Mouse (Mus musculus) left cerebral cortex, postnatal 14 days (tissue): Measurements from ENCODE around the gene Rsbn1l. TPM values are rescaled to one million over a fixed set of nuclear protein-coding genes. Genes with fewer than 3 reads are reported as not detected.
A peak's percentile ranks its signal among the peaks of the same experiment; 100 is the strongest.

Experiments used
- DNase-seq, 2 experiments: peaks; one replicate each; pipeline ENCODE4 v3.0.0; 2021 to 2022; ENCODE audit warnings: low spot score in 2 of 2, mixed read lengths in 1 of 2
- intact Hi-C: fragments of 180-260 bp; cut with DNase I; formaldehyde crosslinking; loops from one replicate; pipeline ENCODE4 v1.15.1; 2025
- long read RNA-seq, 2 experiments: library from polyadenylated mRNA; stranded (forward); transcript quantifications; one replicate each; pipeline ENCODE4 v2.0.0; 2021
- total RNA-seq, 2 experiments: library from RNA; stranded (reverse); gene quantifications; 2 replicates each; pipeline ENCODE4 v1.2.3; 2021

Rsbn1l gene
- total RNA-seq: 10 to 100 TPM; 13.7 to 14.7 TPM
- long read RNA-seq, experiment 1, full-length matches to known transcripts: 3 of 13 reads
- long read RNA-seq, experiment 1, partial matches to known transcripts: 2 of 13 reads
- long read RNA-seq, experiment 1, other reads (novel, unspliced or antisense): 8 of 13 reads
- long read RNA-seq, experiment 2, full-length matches to known transcripts: 1 of 9 reads
- long read RNA-seq, experiment 2, partial matches to known transcripts: 1 of 9 reads
- long read RNA-seq, experiment 2, other reads (novel, unspliced or antisense): 7 of 9 reads

- intact Hi-C loops: no loop called here
- no peak for DNase-seq
Observed at GRCm38 (mm10) chr5:20956298-20956697, at the start of gene Rsbn1l. TSS of gene Rsbn1l (minus strand) at chr5:20956398.

DNA sequence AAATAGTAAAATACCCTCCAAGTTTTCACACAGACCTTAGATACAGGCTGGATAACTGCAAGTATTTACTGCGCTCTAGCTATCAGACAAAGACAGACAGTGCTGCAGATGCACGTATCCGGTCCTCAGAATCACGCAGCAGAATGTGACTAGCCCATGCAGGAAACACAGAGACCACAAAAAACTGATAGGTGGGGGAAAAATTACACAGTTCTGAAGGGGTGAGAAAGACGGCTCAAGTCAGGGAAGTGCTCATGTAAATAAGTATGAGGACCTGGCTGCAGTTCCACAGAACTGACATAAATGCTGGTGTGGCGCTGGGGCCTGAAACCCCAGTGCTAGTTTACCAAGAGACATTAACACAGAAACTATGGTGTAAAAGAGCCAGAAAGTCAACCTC is 46.5 kb upstream of the Rsbn1l start:
- intact Hi-C loops: no loop called here
- no peak for DNase-seq

DNA sequence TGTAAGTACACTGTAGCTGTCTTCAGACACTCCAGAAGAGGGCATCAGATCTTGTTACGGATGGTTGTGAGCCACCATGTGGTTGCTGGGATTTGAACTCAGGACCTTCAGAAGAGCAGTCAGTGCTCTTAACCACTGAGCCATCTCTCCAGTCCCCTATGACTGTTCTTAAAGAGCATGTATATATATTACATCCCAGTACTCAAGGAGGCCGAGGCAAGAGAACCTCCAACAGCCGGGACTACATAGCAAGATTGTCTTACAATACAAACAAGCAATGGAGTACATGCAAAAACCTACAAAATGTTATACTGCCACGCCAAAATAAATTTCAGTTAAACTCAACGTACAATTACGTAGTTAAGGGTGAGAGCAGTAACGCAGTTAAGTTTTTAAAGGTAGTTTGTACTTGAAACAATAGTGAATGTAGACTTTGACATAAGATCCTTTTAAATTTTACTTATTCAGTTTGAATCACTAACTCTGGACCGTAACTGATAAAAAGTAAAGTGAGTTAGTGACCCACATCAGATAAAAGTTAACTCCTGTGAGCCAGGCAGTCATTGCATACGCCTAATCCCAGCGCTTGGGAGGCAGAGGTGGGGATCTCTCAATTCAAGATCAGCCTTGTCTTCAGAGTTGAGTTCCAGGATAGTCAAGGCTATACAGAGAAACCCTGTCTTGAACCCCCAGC is 45.6 kb upstream of the Rsbn1l start:
- DNase-seq: no peak
- intact Hi-C loops: no loop called here

GRCm38 (mm10) chr5:20998427-20998826 is 42.2 kb upstream of the Rsbn1l start:
- intact Hi-C loops: no loop called here
- DNase-seq: no peak

GRCm38 (mm10) chr5:20997555-20997954 is 41.4 kb upstream of the Rsbn1l start:
- no peak for DNase-seq
- intact Hi-C loops: no loop called here

DNA sequence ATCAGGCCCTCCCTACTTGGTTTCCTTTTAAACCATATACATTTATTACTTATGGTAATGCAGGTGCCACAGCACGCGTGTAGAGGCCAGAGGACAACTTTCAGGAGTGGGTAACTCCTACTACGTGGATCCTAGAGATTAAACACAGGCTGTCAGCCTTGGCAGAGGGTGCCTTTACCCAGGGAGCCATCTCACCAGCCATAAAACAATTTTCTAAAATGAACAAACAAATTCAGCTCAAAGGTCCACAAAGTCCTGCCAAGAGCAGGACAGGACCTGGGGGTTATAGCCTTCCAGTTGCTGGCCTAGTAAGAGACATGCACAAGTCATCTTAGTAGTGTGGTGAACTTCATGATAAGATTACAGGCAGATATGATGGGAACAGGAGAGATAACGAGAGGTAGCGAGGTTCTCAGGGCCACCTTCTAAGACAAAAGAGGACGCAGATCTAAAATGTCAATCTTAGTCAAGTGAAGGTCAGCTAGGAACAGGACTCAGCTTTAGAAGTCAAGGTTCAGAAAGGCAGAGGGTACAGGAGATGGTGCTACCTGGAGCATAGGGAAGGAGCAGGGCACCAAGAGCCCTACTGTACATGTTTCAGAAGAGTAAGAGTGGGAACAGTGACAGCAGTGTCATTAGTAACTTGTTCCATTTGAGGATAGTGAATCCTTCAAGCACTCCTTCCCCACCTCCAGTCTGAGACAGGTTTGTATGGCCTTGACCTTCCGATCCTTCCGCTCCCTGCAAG is 34.0 kb upstream of the Rsbn1l start:
- intact Hi-C loops: no loop called here
- DNase-seq: no peak

DNA sequence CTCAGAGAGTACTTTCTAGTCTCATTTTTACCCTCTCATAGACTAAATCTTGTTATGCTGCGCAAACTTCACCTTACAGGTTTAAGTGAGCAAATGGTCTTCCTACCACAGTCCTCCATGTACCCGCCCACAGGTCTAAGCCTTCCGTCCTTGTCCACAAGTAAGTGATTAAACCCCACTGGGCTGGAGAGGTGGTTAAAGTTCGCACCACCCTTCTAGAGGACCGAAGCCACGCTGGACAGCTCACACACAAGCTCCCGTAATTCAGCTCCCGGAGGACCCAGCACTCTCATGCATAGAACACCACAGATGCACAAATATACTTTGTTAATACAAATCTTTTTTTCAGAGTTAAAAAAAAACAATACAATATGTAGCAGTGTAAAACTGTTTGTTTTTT is 30.1 kb upstream of the Rsbn1l start:
- intact Hi-C loops: no loop called here
- no peak for DNase-seq

DNA sequence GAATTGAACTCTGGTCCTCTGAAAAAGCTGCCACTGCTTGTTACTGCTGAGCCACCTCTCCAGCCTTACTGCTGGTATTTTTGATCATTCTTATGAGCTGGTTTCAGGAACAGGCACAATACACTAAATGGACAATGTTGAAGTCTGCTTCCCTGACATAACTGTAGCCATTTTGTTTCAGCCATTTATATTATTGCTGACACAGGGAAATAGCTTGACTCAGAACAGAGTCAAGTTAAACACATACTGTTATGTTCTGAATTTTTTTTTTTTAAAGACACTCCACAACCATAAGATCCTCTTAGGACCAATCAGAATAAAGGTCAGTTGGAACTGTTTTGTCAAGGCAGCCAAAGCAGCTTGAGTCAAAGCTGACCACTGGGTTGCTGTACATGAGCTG is 27.3 kb upstream of the Rsbn1l start:
- intact Hi-C loops: no loop called here
- DNase-seq: no peak

- intact Hi-C loops: no loop called here
- DNase-seq: no peak
Observed at GRCm38 (mm10) chr5:20974690-20975089, 18.5 kb upstream of the Rsbn1l start.

DNA sequence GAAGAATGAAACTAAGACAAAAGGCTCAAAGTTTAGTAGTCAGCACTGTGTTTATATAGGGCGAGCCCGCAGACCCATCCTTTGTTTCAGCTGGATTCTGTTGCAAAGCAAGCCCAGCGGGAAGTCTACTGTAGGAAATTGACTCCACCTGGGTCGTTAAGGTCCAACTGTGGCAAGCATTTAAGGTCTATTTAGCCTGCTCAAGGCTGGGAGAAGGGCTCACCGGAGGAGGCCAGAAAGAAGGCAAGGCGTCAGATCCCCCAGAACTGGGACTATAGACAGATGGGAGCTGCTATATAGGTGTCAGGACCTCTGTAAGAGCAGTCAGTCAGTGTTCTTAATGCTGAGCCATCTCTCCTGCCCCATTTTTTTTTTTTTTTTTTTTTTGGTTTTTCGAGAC is 17.8 kb upstream of the Rsbn1l start:
- intact Hi-C loops: no loop called here

DNA sequence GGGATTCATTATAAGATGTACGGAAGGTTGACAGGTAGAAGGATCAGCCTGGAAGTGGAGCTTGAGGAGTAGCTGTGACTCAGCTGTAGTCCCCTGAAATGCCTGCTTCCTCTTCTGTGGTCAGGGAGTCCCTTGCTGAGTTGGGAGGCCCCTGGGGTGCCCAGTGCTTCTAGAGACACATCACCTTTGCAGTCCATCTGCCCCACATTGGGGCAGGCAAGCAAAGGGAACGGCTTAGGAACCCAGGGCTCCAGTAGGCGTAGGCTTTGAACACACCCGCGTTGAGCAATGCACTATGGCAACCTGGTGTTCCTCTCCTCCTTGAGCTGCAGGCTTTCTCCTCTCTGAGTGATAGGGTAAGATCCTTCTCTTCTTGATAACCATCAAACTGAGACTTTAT is 16.9 kb upstream of the Rsbn1l start:
- DNase-seq: no peak
- intact Hi-C loops: no loop called here

More for the DNA sequence above, 17.8 kb upstream of the Rsbn1l start:
- no peak for DNase-seq

GRCm38 (mm10) chr5:20968963-20969362 is 12.8 kb upstream of the Rsbn1l start:
- DNase-seq: peak in 1 of 2 experiments; percentile 34
- intact Hi-C loops: loop anchor here (5.0 kb wide), 1 partner anchor 57 kb away; no protein-coding TSS in a partner anchor

- intact Hi-C loops: loop anchor here (5.0 kb wide), 1 partner anchor 56 kb away; no protein-coding TSS in a partner anchor
Observed at GRCm38 (mm10) chr5:20968493-20968892, 12.3 kb upstream of the Rsbn1l start.

DNA sequence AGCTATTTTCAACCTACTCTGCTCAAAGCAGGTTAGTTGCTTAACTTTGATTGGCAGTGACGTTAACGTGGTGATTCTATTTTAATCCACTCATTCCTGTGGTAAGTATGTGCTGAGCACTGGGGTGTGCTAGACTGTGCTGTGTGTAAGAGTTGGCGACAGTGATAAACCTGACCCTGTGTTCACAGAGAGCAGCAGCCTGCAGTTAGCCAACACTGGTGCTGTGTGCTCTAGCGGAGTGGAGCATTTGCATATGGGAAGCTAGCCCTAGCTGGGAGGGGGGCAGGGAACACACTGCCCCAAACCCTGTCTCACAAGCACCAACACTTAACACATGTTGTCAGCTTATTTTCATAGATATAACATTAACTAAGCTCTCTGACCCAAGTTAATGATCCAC is 11.7 kb upstream of the Rsbn1l start:
- intact Hi-C loops: loop anchor here (5.0 kb wide), 1 partner anchor 56 kb away; no protein-coding TSS in a partner anchor
- DNase-seq: no peak

More at GRCm38 (mm10) chr5:20968493-20968892, 12.3 kb upstream of the Rsbn1l start:
- no peak for DNase-seq

DNA sequence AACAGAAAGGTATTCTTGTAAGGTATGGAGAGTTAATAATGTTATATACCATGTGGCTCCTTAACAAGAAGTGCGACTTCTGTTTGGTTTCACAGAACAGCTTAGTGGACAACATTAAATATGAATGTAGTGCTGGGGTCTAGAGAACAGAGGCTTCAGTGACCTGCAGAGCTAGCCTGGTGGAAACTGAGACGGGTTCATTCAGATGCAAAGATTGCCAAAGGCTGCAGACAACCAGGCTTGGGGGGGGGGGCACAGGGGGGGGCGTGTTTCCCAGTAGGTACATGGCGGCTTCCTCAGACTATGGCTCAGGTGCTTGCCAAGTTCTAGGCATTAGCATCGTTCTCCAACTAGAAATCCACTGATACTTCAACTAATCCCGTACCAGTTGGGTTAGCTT is 8.2 kb upstream of the Rsbn1l start:
- DNase-seq: no peak
- intact Hi-C loops: no loop called here

- intact Hi-C loops: no loop called here
- DNase-seq: peak; percentile 22 to 25
Observed at GRCm38 (mm10) chr5:20963295-20963694, 7.1 kb upstream of the Rsbn1l start.

- DNase-seq: no peak
- intact Hi-C loops: no loop called here
Observed at GRCm38 (mm10) chr5:20960927-20961326, 4.7 kb upstream of the Rsbn1l start.

DNA sequence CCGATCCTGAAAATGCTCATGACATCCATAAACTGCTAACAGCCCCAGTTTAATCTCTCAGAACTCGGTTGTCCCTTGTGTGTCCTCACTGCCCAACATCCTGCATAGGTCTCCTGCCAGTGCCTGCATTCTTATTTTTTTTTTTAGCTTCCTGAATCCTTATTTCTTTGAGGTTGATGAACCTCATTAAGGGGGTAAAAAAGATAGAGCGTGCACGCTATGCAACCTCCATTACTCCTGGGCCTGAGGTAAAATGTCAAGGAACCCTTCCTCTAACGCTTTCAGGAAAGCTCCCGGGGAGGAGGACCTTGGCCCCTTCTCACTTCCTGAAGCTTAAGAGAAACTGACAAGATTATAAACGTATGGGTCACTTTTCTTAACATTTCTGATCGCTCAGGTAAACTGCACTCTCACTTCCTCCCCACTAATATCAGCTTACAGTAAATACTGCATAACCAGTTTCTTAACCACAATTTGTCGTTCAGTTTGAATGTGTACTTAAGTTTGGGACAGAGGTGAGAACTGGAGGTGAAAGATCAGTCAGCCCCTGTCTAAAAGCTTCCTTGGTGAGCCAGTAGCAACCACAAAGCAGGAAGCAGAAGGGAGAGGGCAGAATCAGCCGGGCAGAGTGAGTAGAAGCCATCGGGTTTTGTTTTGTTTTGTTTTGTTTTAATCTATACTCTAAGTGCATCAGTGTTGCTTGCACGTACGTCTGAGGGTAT is 923 bp downstream of the Rsbn1l start:
- no peak for DNase-seq

DNA sequence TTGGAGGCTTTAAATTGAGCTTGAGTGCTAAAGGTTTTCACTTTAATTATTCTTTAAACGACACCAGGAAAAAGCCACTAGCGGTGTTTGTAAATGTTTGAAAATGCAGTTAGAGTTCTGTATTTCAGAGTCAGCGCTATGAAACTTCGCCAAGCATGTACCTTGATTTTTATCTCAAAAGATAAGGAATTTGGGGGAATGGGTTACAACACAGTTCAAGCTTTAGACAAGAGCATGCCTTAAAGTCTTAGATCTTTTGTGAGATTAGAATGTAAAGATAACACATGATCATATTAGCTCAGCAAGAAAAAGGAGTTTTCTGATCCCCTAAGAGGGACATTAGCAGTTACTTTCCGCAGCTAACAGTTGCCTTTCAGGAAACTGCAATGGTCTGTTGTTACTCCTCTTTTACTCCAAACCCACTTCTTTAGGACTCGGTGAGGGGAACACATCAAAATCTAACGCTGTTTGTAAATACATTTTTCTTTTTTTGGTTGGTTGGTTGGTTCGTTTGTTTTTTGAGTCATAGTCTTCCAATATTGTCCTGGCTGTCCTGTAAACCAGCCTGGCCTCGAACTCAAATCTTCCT is 3.8 kb downstream of the Rsbn1l start:
- intact Hi-C loops: no loop called here

More for the DNA sequence above, 923 bp downstream of the Rsbn1l start:
- intact Hi-C loops: no loop called here

More for the DNA sequence above, 3.8 kb downstream of the Rsbn1l start:
- no peak for DNase-seq
